Mouse (Mus musculus) lung, adult 2 months (tissue): Measurements from ENCODE around the gene Kdsr.

Experiments used
- CTCF ChIP-seq: fragments of 200-500 bp; IDR thresholded peaks from 2 replicates; pipeline ENCODE4 v1.5.1; 2011; ENCODE audit warnings: mild to moderate bottlenecking, low read length, control low read depth; ENCODE audit not compliant: insufficient read depth
- POLR2A ChIP-seq: fragments of 200-500 bp; IDR thresholded peaks from 2 replicates; pipeline ENCODE4 v1.6.1; 2011; ENCODE audit warnings: low read depth, mild to moderate bottlenecking, control low read depth, low read length, borderline replicate concordance; ENCODE audit errors: extremely low read depth

- TF ChIP-seq CTCF (no peak), POLR2A (no peak)
Observed at GRCm38 (mm10) chr1:106685702-106686101, 73.8 kb downstream of the Kdsr start.
